Mouse (Mus musculus): ENCODE results near the gene Bbs1.
"Not testable (repeated sequence)": the region's sequence is repeated elsewhere in the genome, so short reads cannot be mapped to it uniquely, and the experiment has no call there.

Gene Bbs1

GRCm38 (mm10) chr19:4905979-4906794 lies at the start of gene Bbs1:
Bbs1 (minus strand) TSS chr19:4906628.
- peak; percentile 80 for DNase-seq

DNA sequence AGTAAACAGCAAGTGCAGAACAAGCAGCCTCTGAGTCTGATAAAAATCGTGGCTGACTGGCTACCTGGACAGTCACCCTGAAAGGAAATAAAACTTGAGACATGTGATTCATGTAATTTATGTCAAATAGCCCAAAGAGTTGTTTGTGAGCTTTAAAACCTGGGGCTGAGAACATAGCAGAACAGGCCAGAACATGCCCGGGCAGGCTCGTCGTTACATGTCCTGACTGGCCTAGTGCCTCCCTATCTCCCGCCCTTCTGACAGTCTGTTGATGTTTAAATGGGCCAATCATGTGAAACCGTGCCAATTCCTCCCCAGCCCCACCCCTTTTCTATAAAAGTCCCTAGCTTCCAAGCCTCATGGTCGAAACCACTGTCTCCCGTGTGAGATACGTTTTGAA lies 42.2 kb upstream of the Bbs1 start:
- DNase-seq, result not testable (repeated sequence)

DNA sequence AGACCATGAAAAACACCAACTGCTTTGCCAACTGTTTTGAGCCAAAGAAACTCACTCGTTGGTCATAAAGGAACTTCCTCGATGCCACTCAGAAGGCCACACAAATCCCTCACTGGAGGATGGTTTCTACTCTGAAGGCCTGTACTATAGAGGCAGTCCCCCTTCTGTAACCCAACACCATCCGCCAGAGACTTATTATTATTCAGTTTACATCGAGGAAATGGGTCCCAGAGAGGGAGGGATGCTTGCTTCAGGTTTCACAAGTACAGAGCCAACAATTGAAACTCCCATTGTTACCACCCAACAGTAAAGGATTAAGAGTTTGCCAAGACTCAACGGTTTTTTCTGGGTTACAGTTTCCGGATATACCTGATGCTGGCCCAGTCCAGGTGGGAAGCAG lies 39.1 kb upstream of the Bbs1 start:
- DNase-seq, result no peak

DNA sequence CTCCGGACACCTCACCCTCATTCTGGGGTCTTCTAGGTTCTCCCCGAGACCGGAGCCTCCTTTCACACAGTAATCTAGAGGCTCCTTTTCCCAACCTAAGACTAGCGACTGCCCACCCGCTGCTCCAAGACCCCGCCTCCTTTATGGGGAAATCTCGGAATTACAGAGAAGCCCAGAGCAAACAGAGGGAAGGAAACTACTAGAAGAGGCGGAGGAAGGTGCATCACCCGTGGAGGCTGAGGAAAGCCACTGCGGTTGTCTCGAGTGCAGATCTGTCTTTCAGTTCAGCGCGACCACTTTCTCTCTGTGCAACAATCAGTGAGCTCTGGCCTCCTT lies 36.8 kb upstream of the Bbs1 start:
- no peak for DNase-seq

DNA sequence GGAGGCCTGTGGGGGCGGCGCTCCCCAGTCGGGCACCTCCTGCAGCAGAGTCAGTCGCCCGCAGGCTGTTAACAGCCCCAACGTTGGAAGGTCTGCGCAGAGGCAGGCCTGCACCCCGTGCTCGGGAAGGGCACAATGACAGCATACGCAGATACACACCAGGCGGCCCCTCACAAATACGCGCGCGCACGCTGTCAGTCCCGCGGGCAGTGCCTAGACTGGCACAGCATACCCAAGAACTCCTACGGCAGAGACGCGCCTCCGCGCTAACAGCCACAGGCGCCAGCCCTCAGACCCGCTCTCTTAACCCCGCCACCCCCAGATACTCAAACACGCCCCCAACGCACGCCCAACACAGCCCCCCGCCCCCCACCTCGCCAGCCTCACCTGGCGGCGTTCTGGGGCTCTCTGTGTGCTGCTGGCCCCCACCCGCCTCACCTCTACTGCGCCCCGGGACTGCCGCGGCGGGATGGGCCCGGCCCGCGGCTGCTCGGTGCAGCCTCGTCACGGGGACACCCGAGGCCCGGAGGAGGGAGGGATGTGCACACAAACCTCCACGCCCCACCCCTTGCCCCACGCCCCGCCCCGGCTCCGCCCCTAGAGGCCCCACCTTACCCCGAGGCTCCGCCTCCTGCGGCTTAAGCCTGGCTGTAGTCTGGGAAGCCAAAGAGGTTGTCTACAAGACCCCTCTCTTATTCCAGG lies 36.3 kb upstream of the Bbs1 start, which contains the start of gene Peli3:
Peli3 (minus strand) TSS at position 577 of the 702 bp plus-strand sequence.
- DNase-seq, result peak; percentile 83

- DNase-seq, result no peak
Measured at GRCm38 (mm10) chr19:4937444-4938310, 31.2 kb upstream of the Bbs1 start.

GRCm38 (mm10) chr19:4936896-4937295 lies 30.5 kb upstream of the Bbs1 start:
- no peak for DNase-seq

DNA sequence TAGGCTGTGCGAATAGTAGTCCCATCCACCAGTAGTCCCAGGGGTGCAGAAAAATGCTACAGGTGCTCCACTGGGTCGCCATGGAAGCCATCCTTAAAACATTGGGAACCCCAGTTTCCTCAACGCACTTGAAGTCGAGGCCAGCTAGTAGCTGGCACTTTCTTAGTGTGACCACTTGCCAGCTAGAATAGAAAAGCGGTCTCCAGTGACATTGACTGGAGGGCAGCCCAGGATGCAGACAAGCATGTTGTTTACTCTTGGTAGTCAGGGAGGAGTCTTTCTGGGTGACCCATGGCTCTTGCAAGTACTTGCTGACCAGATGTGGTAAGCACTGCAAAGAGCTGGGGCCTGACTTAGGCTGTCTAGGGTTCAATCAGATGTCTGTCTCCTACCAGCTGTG lies 22.4 kb upstream of the Bbs1 start:
- DNase-seq, result no peak

- peak; percentile 99 for DNase-seq
Measured at GRCm38 (mm10) chr19:4927904-4928531, 21.6 kb upstream of the Bbs1 start, which contains the start of gene Dpp3. Dpp3 (minus strand) TSS chr19:4928287.

DNA sequence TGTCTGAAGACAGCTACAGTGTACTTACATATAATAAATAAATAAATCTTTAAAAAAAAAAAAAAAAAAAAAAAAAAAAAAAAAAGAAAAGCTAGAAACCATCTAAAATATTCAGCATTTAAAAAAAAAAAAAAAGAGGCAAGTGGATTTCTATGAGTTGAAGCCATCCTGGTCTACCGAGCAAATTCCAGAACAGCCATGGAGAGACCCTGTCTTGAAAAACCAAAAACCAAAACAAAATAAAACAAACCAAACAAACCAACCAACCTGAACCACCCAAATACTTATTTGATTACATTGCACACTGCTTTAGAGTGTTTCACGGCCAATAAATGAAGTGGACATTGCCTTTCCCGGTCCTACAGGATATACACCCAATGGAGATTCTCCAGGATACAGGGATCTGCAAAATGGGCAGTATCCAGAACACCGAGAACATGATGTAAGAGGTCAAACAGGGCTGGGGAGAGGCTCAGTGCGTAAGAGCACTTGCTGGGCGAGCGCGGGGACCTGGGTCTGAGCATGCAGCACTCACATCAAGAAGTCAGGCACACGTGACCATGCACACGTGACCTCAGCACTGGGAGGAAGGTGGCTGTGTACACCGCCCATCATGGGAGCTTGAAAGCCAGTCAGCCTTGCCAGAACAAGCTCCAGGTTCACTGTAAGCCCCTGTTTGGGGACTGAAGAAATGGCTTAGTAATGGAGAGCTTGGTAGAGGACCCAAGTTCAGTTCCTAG lies 18.9 kb upstream of the Bbs1 start:
- DNase-seq, result no peak

DNA sequence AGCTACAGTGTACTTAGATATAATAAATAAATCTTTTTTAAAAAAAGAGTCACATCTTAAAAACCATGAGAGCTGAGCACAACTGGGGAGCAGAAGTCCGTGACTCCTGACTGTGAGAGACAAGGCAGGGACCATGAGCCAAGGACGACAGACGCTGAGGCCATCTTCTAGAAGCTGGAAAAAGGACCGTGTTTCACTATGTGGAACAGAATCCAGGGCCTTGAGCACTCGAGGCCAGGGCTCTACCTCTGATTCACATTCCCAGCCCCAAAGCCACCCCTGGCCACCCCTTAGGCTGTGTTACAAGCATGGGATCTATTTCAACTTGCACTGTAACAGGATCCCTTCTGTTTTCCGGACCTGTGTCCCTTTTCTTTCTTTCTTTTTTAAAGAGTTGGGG lies 13.2 kb upstream of the Bbs1 start:
- DNase-seq, result no peak

GRCm38 (mm10) chr19:4916827-4917226 lies 10.4 kb upstream of the Bbs1 start:
- DNase-seq, result no peak

DNA sequence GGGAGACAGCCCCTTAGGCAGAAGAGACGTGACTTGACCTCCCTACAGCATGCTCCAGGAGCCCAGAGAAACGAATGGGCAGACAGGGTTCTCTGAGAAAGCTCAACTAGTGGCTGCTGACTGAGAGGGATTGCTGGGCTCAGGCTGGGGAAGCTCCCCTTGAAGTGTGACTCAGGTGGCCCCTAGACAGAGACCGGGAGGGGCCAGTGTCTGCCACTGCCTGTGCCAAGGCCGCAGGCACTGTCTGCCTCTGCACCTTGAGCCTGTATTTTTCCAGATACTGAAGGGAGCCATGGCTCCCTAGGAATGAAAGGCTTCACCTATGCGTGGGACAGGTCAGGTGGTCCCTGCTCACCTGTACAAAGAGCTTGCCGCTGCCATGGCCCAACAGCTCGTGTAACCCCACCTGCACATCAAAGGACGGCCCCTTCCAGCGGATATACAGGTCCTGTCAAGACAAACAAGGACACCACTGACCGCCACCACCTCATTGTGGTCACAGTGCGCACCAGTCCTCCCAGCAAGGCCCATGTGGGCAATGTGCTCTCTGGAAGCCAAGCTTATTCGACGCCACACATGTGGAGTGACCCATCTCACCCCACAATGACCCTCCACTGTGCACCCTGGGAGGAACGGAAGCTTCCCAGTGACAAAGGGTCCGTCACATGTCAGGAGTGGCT lies 9.6 kb upstream of the Bbs1 start:
- no peak for DNase-seq

GRCm38 (mm10) chr19:4909376-4909775 lies 2.9 kb upstream of the Bbs1 start:
- DNase-seq, result no peak

- DNase-seq, result no peak
Measured at GRCm38 (mm10) chr19:4908107-4908506, 1.7 kb upstream of the Bbs1 start.

DNA sequence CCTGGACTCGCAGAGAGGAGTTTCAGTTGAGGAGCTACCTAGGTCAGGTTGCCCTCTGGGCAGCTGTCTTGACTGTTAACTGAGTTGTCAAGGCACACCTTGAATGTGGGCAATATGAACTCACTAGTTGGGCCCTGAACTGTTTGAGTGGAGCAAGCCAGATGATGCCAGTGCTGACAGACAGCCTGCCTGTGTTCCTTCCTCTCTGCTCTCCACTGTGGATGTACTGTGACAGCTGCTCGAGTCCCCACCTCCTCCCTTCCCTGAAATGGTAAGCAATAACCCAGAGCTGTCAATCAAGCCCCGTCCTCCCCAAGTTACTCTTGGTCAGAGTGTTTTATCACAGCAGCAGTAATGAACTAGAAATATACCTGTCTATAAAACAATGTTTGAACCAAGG lies 6.5 kb downstream of the Bbs1 start:
- no peak for DNase-seq

GRCm38 (mm10) chr19:4898972-4899371 lies 7.5 kb downstream of the Bbs1 start:
- DNase-seq, result no peak

- no peak for DNase-seq
Measured at GRCm38 (mm10) chr19:4896780-4897520, 9.5 kb downstream of the Bbs1 start.

DNA sequence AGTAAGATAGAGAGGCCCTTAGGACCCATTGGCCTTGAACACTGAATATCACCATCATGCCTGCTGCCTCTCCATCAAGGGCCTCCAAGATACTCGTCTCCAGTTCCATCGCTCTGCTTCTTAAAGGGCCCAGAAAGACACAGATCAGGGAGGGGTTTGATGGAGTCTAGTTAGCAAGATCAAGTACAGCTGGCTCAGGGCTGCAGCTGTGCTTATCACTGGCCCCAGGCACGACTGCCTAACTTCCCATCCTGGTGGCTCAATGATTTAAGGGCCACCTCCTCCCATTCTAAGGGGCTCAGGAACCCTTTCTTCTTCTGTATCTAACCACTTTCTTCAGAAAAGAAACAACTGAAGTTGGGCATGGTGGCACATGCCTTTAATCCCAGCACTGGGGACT lies 14.6 kb downstream of the Bbs1 start:
- no peak for DNase-seq

DNA sequence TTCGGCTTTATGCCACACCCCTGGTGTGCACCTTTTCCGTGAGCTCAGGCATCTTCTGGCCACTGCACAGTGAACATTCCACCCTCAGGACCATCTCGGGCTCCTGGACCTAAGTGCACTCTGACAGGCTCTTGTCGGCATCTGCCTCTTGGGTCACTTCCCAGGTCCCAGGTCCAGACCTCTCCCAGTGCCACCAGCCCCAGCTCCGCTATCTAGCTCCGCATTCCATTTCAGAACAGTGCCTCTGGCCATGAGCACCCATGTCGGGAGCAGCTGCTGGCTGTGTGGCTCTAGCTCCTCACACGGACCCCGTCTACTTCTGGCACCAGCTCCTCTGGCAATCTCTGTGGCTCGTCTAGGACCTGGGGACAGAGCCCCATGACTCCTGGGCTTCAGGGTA lies 16.6 kb downstream of the Bbs1 start:
- no peak for DNase-seq

DNA sequence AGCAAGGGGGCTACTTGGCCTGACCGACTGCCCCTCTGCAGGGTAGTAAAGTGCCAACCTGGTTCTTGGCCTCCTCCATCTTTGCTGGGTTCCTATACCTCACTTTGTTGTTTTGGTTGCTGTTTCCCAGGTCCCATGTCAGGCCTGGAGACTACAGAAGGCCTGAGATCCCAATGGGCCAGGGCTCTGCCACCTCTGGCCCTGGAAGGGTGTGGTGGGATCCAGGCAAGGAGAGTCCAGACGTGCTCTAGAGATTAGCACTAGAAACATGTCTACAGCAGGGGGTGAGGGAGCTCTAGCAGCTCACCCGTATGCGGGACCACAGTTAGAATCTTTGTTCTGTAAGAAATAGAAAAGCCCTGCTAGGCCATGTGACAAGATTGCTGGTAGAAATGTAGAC lies 22.5 kb downstream of the Bbs1 start:
- no peak for DNase-seq
